ENCODE assay signal across 16 mouse cellular contexts in genomic region chr16:76685562-76685961, GRCm38 (mm10).
DNase-seq lines count a peak whose midpoint lies in the region; ATAC-seq and TF ChIP-seq lines count a peak whose summit lies in the region.
"Had no signal": no experiment of that assay in that cellular context is flagged by ENCODE, and none has a peak within 500 bp of the region (broad histone marks: within the 10 kb centered on the region; RNA-seq: fewer than 3 reads in every experiment).

No protein-coding gene starts in this region.

- 14% methylated on average over 8 of the region's 8 CpGs for WGBS in embryonic facial prominence, embryonic 15.5 days
- WGBS in midbrain, embryonic 12.5 days: 28% methylated on average over 8 of the region's 8 CpGs
- 81% methylated on average over 8 of the region's 8 CpGs for WGBS in heart, adult 2 months

- H3K4me3 ChIP-seq in ES-Bruce4 (ENCODE audit: low read depth, low read length) (no peak overlapping the region), ES-E14 (ENCODE audit: insufficient read depth in 1 of 2, low read depth in 1 of 2, low read length in 2 of 2, poor library complexity in 1 of 2, severe bottlenecking in 1 of 2) (no peak overlapping the region)
- no peak overlapping the region for H3K4me3 ChIP-seq in embryonic facial prominence, embryonic 15.5 days (replicated peaks)
- H3K4me3 ChIP-seq in midbrain, embryonic 12.5 days: no peak overlapping the region
- no peak overlapping the region for H3K4me3 ChIP-seq in heart, adult 2 months
- H3K4me3 ChIP-seq: kidney, embryonic 15.5 days; limb, embryonic 15.5 days had no signal

- H3K4me1 ChIP-seq in ES-Bruce4 (ENCODE audit: control insufficient read depth, insufficient read depth, low read length): no peaks in the 10 kb centered on the region
- H3K4me1 ChIP-seq in ES-E14 (ENCODE audit: control insufficient read depth in 2 of 2, insufficient read depth in 2 of 2, low read length in 2 of 2, poor library complexity in 1 of 2): peaks cover 0 to 3% of the 10 kb centered on the region in 2 experiments; a peak in 1 of 4 replicates
- H3K4me1 ChIP-seq in embryonic facial prominence, embryonic 15.5 days: 0 out of 2 replicates have a peak, but pooled peaks cover 4% of the 10 kb centered on the region
- 0 out of 2 replicates have a peak, but pooled peaks cover 4% of the 10 kb centered on the region for H3K4me1 ChIP-seq in midbrain, embryonic 12.5 days
- no peaks in the 10 kb centered on the region for H3K4me1 ChIP-seq in heart, adult 2 months (ENCODE audit: control insufficient read depth, insufficient read depth, low read length)
- H3K4me1 ChIP-seq: kidney, embryonic 15.5 days had no signal

- no peak for TF ChIP-seq CTCF in ES-Bruce4 (IDR thresholded peaks at IDR 0.05; ENCODE audit: low read depth, low read length)
- TF ChIP-seq CTCF in heart, adult 2 months (IDR thresholded peaks at IDR 0.05): no peak

- in situ Hi-C loops in ES-E14 (cut with MboI; ENCODE audit: low sequenced_read_pairs in 2 of 2, unreplicated experiment in 2 of 2): no loop called here

- H3K9me3 ChIP-seq in ES-Bruce4 (replicated peaks; ENCODE audit: control insufficient read depth, insufficient read depth, low read length, poor library complexity, severe bottlenecking) (no peaks in the 10 kb centered on the region), ES-E14 (ENCODE audit: control insufficient read depth, insufficient read depth, low read depth, low read length) (peaks cover 2% of the 10 kb centered on the region; the same call in 1 of the 2 replicates)
- no peaks in the 10 kb centered on the region for H3K9me3 ChIP-seq in embryonic facial prominence, embryonic 15.5 days (replicated peaks)
- no peaks in the 10 kb centered on the region for H3K9me3 ChIP-seq in midbrain, embryonic 12.5 days
- H3K9me3 ChIP-seq: kidney, embryonic 15.5 days; limb, embryonic 15.5 days had no signal

- intact Hi-C loops in heart, adult 2 months (cut with DNase I): no loop called here

- no peaks in the 10 kb centered on the region for H3K27me3 ChIP-seq in ES-Bruce4 (ENCODE audit: control insufficient read depth, insufficient read depth, low read length, poor library complexity, severe bottlenecking)
- H3K27me3 ChIP-seq in embryonic facial prominence, embryonic 15.5 days: no peaks in the 10 kb centered on the region
- peaks cover 13% of the 10 kb centered on the region for H3K27me3 ChIP-seq in midbrain, embryonic 12.5 days
- no peaks in the 10 kb centered on the region for H3K27me3 ChIP-seq in heart, adult 2 months (ENCODE audit: control insufficient read depth, insufficient read depth, low read length)
- H3K27me3 ChIP-seq: kidney, embryonic 15.5 days; limb, embryonic 15.5 days had no signal

- no peak for ATAC-seq in embryonic facial prominence, embryonic 15.5 days (ENCODE audit: insufficient number of reproducible peaks, low FRiP score, low TSS enrichment, low read depth)
- ATAC-seq in midbrain, embryonic 12.5 days (ENCODE audit: low FRiP score, low read depth): peak; percentile 85
- ATAC-seq: activated CD4-positive, CD25-positive, alpha-beta regulatory T cell, adult 4 months had no signal

- no peaks in the 10 kb centered on the region for H3K79me2 ChIP-seq in heart, adult 2 months (replicated peaks; ENCODE audit: control insufficient read depth, insufficient read depth, low read length)

- peak overlapping the region; percentile 22; the same call in 1 of the 2 replicates for H3K4me2 ChIP-seq in embryonic facial prominence, embryonic 15.5 days (replicated peaks)
- no peak overlapping the region for H3K4me2 ChIP-seq in midbrain, embryonic 12.5 days (replicated peaks)
- H3K4me2 ChIP-seq: kidney, embryonic 15.5 days; limb, embryonic 15.5 days had no signal

- TF ChIP-seq POLR2A in ES-Bruce4 (IDR thresholded peaks at IDR 0.05; ENCODE audit: insufficient read depth, low read length): no peak
- no peak for TF ChIP-seq POLR2A in heart, adult 2 months (IDR thresholded peaks at IDR 0.05; ENCODE audit: insufficient read depth, low read depth, low read length)

- H3K9ac ChIP-seq in ES-Bruce4 (ENCODE audit: low read depth, poor library complexity, severe bottlenecking) (no peak overlapping the region), ES-E14 (ENCODE audit: insufficient read depth, low read depth, low read length, poor library complexity, severe bottlenecking) (no peak overlapping the region)
- H3K9ac ChIP-seq in embryonic facial prominence, embryonic 15.5 days: no peak overlapping the region
- H3K9ac ChIP-seq in midbrain, embryonic 12.5 days (replicated peaks): no peak overlapping the region
- no peak overlapping the region for H3K9ac ChIP-seq in heart, adult 2 months (ENCODE audit: low read depth, low read length)
- H3K9ac ChIP-seq: kidney, embryonic 15.5 days; limb, embryonic 15.5 days had no signal

- TF ChIP-seq EP300 in ES-Bruce4 (IDR thresholded peaks at IDR 0.05; ENCODE audit: insufficient read depth, low read depth, low read length): no peak
- no peak for TF ChIP-seq EP300 in heart, adult 2 months (IDR thresholded peaks at IDR 0.05; ENCODE audit: insufficient read depth, low read depth, low read length)

- H3K36me3 ChIP-seq in ES-Bruce4 (ENCODE audit: control insufficient read depth, insufficient read depth, low read length, poor library complexity, severe bottlenecking) (no peaks in the 10 kb centered on the region), ES-E14 (ENCODE audit: control insufficient read depth, insufficient read depth, low read length, poor library complexity, severe bottlenecking) (no peaks in the 10 kb centered on the region)
- H3K36me3 ChIP-seq in embryonic facial prominence, embryonic 15.5 days: no peaks in the 10 kb centered on the region
- no peaks in the 10 kb centered on the region for H3K36me3 ChIP-seq in midbrain, embryonic 12.5 days
- no peaks in the 10 kb centered on the region for H3K36me3 ChIP-seq in heart, adult 2 months (ENCODE audit: control insufficient read depth, insufficient read depth, low read length)
- H3K36me3 ChIP-seq: kidney, embryonic 15.5 days; limb, embryonic 15.5 days had no signal

- DNase-seq in ES-E14 (ENCODE audit: low read depth, low spot score): peak; percentile 15
- DNase-seq in testis, postnatal 14 days (ENCODE audit: low spot score): no peak
- DNase-seq in cerebellum, postnatal 14 days: no peak
- DNase-seq in cerebellum, postnatal 25 days: no peak
- no peak for DNase-seq in heart, adult 2 months
- DNase-seq: heart, adult 18-20 months; heart, postnatal 4 days; retina, postnatal 1 day; spleen, adult 18-20 months; thymus, adult 2 months had no signal

- H3K27ac ChIP-seq in ES-Bruce4 (ENCODE audit: insufficient read depth, low read length) (peak overlapping the region; percentile 67; the same call in 1 of the 2 replicates), ES-E14 (ENCODE audit: insufficient read depth, low read depth, low read length, poor library complexity, severe bottlenecking) (no peak overlapping the region)
- no peak overlapping the region for H3K27ac ChIP-seq in embryonic facial prominence, embryonic 15.5 days (replicated peaks)
- H3K27ac ChIP-seq in midbrain, embryonic 12.5 days (replicated peaks): no peak overlapping the region
- no peak overlapping the region for H3K27ac ChIP-seq in heart, adult 2 months
- H3K27ac ChIP-seq: kidney, embryonic 15.5 days; limb, embryonic 15.5 days had no signal

TF ChIP-seq in ES-E14, 5 proteins besides CTCF, POLR2A, EP300 and RAD21:
- TF ChIP-seq ZNF384 (IDR thresholded peaks at IDR 0.05; ENCODE audit: low read depth, low read length) (no peak), CHD2 (IDR thresholded peaks at IDR 0.05; ENCODE audit: low read depth, low read length) (no peak), ZC3H11A (IDR thresholded peaks at IDR 0.05; ENCODE audit: borderline replicate concordance, low read depth, low read length) (no peak), HCFC1 (IDR thresholded peaks at IDR 0.05; ENCODE audit: borderline replicate concordance, insufficient read depth, low read length) (no peak), MAFK (IDR thresholded peaks at IDR 0.05; ENCODE audit: insufficient read depth, low read depth, low read length) (no peak)
